Mouse (Mus musculus) left cerebral cortex, adult 2 months (tissue): Measurements from ENCODE around the gene Cdh3. TPM values are rescaled to one million over a fixed set of nuclear protein-coding genes. Genes with fewer than 3 reads are reported as not detected.

Source experiments
- DNase-seq, 2 experiments: peaks; one replicate each; pipeline ENCODE4 v3.0.0; 2021 to 2022; ENCODE audit warnings: low spot score in 2 of 2, mixed read lengths in 1 of 2; ENCODE audit errors: extremely low spot score in 1 of 2
- H3K27ac ChIP-seq: fragments of 200-600 bp; 2 replicates; pipeline ENCODE4 v1.8.1; 2022
- H3K4me3 ChIP-seq: fragments of 200-600 bp; 2 replicates; pipeline ENCODE4 v1.8.1; 2022
- CTCF ChIP-seq: fragments of 200-600 bp; IDR thresholded peaks from 2 replicates; pipeline ENCODE4 v1.8.1; 2022; ENCODE audit warnings: antibody characterized with exemption, mild to moderate bottlenecking, moderate library complexity
- intact Hi-C: fragments of 180-260 bp; cut with DNase I; formaldehyde crosslinking; loops from one replicate; pipeline ENCODE4 v1.15.1; 2025
- long read RNA-seq, 2 experiments: library from polyadenylated mRNA; stranded (forward); transcript quantifications; one replicate each; pipeline ENCODE4 v2.0.0; 2021; ENCODE audit warnings: borderline mapping rate in 2 of 2
- total RNA-seq, 2 experiments: library from RNA; stranded (reverse); gene quantifications; 2 replicates each; pipeline ENCODE4 v1.2.3; 2021

Gene Cdh3
- total RNA-seq = under 1 TPM; 0.33 to 0.45 TPM
- long read RNA-seq, experiment 1 = 0 reads
- long read RNA-seq, experiment 2 = 0 reads

DNA sequence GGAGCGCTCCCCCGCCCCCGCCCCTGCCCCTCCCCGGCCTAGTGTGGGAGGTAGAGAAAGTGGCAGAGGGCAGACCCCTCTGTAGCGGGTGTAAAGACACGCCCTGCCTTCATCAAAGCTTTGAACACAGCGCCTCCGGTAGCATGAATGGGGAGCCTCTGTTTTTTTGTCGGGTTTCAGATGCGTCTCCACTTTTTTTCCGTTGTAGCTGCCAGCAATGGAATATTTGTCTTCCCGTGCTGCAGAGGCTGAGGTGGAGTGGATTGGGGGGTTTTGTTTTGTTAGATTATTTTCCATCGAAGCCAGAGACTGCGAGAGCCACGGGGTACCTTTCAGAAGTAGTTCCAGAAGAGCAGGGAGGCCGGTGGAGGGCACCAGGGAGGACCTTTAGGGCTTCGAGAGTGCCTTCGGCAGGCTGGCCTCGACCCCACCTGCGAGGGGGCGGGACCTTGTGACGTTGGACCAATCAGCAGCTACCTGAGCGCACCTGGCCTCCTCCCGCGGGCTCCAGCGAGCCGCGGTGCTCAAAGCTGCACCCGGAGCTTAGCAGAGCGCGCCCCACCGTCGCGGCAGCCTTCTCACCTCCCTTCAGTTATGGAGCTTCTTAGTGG, at the start of gene Cdh3:
TSS of gene Cdh3 (plus strand) at position 527 of the 611 bp plus-strand sequence.
- TF ChIP-seq CTCF = no peak
- peak within 1 kb of the TSS; percentile 11; the same call in 1 of the 2 replicates for H3K4me3 ChIP-seq
- peak in 1 of 2 experiments; percentile 11 for DNase-seq
- intact Hi-C loops = no loop called here
- no peak within 1 kb of the TSS for H3K27ac ChIP-seq

DNA sequence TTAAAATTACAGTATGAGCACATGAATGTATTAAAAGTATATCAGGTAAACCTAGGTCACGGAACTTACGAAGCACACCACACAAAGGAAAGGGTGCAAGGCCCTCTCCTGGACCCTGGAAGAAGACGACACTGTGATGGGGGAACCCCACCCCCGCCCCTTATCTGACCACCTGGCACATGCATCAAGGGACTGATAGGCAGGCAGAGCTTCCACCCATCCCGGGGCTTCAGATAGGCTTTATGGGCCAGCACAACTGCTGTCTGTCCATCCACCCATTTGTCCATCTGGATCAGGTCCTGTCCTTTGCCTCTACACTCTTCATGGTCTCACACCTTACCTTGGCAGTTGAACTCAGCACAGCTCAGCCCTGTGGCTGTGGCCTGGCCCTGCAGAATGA, 48.6 kb upstream of the Cdh3 start:
- DNase-seq = no peak
- intact Hi-C loops = no loop called here
- TF ChIP-seq CTCF = no peak
- Histone ChIP-seq H3K27ac (no peak overlapping the region), H3K4me3 (no peak overlapping the region)

DNA sequence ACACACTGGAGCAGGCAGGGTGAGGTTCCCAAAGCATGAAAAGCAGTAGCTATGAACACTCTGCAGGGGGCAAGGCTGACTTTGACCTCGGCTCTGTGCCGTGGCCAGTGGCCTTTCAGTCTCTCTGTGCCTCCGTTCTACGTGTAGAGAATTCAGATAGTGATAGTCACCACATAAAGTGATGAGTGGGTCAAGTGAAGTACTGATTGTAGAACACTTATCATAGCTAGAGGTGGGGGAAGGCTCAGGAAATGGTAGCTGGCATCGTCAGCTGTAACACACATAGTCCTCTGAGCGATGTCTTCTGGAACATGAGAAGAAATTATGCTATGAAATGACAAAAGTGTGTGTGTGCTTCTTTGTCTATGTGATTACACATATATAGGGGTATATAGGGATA, 46.9 kb upstream of the Cdh3 start:
- H3K27ac ChIP-seq = no peak overlapping the region
- no peak for DNase-seq
- TF ChIP-seq CTCF = no peak
- no peak overlapping the region for H3K4me3 ChIP-seq
- intact Hi-C loops = no loop called here

DNA sequence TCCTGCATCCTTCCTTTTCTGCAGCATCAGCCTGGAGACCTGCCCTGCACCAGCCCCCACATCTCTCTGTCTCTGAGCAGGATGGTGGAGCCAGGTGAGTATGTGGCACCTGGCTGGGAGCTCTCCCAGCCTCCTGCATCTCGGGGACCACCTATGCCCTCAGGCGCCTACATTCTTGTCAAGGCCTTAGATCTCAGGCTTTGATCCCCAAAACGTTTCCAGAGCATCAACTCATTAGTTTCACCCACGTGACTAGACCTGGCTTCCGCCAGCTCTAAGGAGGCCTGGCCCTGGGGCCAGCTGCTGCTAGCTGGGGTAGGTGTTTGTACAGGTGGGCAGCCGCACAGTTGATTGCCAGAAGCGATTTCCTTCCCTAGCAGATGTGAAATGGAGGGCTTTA, 41.2 kb upstream of the Cdh3 start:
- intact Hi-C loops = no loop called here
- no peak for TF ChIP-seq CTCF
- no peak for DNase-seq
- Histone ChIP-seq H3K27ac (no peak overlapping the region), H3K4me3 (no peak overlapping the region)

DNA sequence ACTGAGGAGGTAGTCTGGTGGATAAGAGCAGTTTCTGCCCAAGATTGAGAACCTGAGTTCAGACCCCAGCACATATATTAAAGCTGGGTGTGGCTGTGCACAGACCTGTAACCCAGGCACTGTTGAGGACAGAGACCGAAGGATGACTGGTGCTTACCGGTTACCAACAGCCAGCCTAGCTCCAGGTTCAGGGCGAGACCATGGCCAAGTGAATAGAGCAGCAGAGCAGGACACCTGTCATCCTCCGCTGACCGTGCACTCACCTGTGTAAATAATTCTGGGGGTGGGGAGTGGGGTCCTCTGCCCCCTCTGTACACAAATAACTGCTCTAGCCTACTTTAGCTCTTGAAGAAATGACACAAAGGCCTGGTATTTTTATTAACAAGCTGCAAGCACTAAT, 36.7 kb upstream of the Cdh3 start:
- Histone ChIP-seq H3K4me3 (no peak overlapping the region), H3K27ac (no peak overlapping the region)
- no peak for DNase-seq
- no peak for TF ChIP-seq CTCF
- intact Hi-C loops = no loop called here

DNA sequence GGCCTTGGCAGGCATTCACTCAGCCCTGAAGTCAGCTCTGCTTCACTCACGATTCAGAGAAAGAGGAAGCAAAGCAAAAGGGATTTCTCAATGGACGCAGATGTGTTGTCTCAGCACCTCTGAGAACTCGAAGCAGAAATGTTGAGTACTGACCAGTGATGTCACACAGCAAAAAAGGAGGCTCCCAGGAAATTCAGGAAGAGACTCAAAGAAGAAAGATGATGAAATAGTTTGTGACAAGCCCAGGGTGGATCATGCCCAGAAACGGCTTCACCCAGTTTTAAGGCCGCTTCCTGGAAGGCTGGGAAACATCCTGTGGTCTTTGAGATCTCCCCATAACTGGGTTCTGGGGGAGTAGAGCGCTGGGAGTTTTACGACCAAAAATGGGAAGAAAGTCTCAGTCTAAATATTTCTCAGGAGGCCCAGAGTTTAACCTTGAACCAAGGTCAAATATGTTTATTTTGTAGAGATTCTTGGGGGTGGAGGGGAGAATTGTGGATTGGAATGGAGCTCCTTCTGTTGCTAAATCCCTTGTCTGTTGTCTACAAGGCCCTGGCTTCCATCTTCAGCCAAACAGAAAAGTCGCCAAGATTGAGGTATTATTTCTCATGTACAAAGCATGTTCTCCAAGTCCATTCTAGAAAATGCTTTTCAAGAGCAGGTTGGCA, 10.5 kb upstream of the Cdh3 start, which contains the start of gene 6030452D12Rik:
TSS of gene 6030452D12Rik (plus strand) at position 505 of the 668 bp plus-strand sequence.
- TF ChIP-seq CTCF = no peak
- no peak within 1 kb of the TSS for H3K4me3 ChIP-seq
- intact Hi-C loops = no loop called here
- H3K27ac ChIP-seq = no peak within 1 kb of the TSS
- no peak for DNase-seq

DNA sequence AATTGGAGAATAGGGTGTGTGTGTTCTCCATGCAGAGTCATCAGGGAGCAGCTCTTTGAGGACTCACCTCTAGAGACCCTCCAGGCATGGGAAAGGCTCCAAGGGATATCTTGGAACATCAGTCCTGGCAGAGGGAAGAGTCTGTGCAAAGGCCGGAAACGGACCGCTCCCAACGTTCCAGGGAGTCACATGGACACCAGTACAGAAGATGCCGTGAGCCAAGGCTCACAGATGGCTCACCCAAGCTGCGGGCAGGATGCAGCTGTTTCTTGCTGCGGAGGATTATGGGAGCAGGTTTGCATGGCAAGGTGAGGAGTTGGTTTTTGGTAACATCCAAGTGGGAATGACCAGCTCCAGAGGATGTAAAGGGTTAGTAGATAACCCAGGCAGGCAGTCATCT, 6.5 kb upstream of the Cdh3 start:
- intact Hi-C loops = no loop called here
- TF ChIP-seq CTCF = no peak
- Histone ChIP-seq H3K4me3 (no peak overlapping the region), H3K27ac (no peak overlapping the region)
- DNase-seq = no peak

DNA sequence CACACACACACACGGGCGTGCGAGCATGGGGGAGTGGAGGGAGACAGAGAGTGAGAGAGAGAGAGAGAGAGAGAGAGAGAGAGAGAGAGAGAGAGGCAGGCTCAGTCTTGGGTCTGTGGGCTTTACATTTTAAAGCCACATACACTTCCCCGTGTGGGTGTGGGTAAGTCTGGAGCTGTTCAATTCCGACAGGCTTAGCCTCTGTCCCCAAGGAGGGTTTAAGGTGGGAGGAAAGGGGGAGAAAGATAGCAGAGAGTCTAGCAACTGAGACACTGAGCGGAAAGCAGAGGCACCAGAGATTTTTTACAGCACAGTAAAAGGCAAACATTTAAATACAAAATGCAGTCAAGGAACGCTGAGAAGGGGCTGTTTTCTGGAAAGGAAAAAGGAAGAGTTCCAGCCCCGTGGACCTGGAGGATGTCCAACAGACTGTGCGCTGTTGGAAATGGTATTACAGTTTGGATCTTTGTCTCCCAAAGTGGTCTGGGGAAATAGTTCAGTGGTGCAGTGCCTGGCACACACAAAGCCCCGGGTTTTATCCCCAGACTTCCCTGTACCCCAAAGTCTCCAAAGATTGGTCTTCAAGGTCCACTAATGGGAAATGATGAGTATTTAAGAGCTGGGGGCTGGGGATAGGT, 5.2 kb upstream of the Cdh3 start:
- no peak for TF ChIP-seq CTCF
- Histone ChIP-seq H3K27ac (no peak overlapping the region), H3K4me3 (no peak overlapping the region)
- no peak for DNase-seq
- intact Hi-C loops = no loop called here

DNA sequence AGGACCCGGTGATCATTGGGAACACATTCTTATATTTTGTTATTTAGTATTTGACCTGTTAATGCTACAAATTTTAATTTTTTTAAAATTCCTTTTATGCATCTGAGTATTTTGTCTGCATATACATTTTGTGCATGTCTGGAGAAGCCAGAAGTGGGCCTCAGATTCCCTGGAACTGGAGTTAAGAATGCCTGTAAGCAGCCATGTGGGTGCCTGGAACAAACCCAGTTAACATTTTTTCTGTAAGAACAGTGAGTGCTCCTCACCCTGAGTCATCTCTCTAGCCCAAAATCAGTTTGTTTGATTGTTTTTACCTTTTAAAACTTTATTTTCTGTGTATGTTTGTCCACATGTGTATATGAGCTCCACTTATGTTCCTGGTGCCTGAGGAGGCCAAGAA, 4.6 kb upstream of the Cdh3 start:
- DNase-seq = no peak
- Histone ChIP-seq H3K4me3 (no peak overlapping the region), H3K27ac (no peak overlapping the region)
- no peak for TF ChIP-seq CTCF
- intact Hi-C loops = no loop called here

DNA sequence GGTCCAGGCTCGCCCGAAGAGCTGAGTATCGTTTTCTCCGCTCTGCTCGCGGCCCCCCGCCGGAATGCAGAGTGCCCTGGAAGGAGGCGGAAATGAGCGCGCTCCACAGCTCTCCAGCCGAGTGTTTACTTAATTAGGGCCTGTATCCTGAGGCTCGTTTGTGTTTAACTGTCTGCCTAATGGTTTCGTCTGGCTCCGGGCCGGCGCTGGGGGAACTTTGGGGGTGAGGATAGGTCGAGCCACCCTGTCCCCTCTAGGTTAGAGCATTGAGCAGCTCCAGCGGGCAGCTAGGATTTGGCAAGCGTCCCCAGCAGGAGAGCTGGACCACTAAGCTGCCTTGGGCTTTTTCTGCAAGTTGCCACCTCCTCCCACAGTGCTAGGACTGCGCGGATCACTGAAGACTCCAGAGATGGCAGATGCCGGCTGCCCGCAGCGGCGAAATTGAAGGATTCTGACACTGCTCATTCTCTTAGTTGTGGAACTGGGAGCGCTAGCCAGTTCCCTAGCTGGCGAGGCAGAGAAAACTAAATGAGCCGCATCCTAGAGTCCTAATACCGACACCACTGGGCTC, 2.8 kb upstream of the Cdh3 start:
- peak overlapping the region; percentile 36 for H3K4me3 ChIP-seq
- TF ChIP-seq CTCF = no peak
- intact Hi-C loops = no loop called here
- no peak overlapping the region for H3K27ac ChIP-seq
- DNase-seq = peak; percentile 20 to 28

DNA sequence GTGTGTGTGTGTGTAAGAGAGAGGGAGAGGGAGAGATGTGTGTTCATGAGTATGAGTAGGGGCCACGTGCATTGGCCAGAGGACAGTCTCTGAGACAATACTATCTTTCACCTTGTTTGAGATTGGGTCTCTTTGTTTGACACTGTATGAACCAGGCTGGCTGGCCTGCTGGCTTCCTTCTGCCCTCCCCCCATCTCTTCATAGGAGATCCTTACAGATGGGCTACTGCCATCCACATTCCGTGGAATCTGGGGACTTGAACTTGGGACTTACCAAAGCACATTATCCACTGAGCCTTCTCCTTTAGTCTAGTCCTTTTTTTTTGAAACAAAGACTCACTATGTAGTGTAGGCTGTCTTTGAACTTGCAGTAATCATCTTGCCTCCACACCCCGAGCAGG, 2.2 kb upstream of the Cdh3 start:
- intact Hi-C loops = no loop called here
- no peak overlapping the region for H3K4me3 ChIP-seq
- DNase-seq = no peak
- no peak overlapping the region for H3K27ac ChIP-seq
- TF ChIP-seq CTCF = no peak

DNA sequence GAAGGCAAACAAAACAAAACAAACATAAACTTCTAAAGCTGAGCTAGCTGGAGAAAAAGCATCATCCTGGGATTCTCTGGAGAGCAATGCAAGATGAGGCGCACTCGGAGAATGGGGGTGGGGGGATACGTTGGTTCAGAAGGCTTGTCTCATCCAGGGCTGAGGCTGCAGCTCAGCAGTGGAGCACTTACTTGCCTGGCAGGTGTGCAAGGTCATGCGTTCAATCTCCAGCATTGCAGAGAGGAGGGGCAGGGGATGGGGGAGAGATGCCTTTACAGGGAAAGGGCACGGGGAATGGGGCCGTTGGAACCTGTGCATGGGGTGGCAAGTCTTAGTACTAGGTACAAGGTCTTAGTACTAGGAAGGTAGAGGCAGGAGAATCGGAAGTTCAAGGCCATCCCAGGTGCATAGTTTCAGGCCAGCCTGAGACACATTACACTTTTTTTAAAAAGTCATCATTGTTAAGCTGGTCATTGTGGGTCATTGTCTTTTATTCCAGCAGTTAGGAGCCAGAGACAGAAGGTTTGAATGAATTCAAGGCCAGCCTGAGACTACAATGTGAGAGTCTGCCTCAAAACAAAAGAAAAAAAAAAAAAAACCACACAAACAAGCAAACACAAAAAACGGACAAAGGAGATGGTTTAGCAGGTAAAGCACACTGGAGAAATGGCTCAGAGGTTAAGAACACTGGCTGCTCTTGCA, 1.5 kb upstream of the Cdh3 start:
- DNase-seq = no peak
- intact Hi-C loops = no loop called here
- no peak for TF ChIP-seq CTCF
- no peak overlapping the region for H3K4me3 ChIP-seq
- no peak overlapping the region for H3K27ac ChIP-seq
